ENCODE assay signal across 8 mouse cellular contexts in the genomic region with DNA sequence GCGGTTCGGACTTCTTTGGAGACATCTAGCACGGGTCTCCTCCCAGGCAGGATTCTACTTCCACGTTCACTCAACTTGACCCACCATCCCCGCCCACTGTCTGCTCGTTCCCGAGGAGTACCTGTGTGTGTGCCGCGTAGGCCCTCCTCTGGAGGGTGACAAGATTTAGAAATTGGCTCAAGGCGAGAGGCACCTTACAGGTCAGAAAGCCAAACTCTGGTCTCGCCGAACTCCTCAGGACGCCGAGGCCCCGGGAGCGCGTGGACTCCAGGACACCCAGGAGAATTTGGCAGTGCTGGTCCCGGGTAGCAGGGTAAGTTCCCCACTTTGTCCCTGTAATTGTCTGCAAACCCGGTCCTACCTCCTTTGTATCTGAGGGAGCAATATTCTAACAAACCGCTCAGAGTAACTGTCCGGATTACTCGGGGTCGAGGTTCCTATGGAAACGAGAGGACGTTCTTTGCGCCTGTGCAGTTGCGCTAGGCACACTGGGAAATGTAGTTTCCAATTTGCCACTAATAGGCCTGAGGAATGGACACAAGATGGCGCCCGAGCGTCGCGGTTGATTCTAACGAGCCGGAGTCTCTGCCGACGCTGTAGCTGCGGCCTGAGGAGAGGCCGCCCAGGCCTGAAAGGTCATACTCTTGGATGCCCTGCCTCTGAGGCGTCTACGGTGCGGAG. TPM values are rescaled to one million over a fixed set of nuclear protein-coding genes. Genes with fewer than 3 reads are reported as not detected.
DNase-seq lines count a peak whose midpoint lies in the region; ATAC-seq lines count a peak whose summit lies in the region.

No protein-coding gene starts in this region.

- H3K4me3 ChIP-seq in intestine, embryonic 14.5 days (ENCODE audit: low read depth, low read length), result peak overlapping the region; percentile 53

- intact Hi-C loops in left cerebral cortex, postnatal 14 days (cut with DNase I), result no loop called here

- DNase-seq in adrenal gland, adult (ENCODE audit: inconsistent age in 2 of 2, low spot score in 1 of 2), result peak; percentile 92 to 98
- DNase-seq in embryo, embryonic 10.5 days (ENCODE audit: low spot score), result peak; percentile 100
- DNase-seq in gastrocnemius, postnatal 25 days, result peak; percentile 84
- peak; percentile 93 for DNase-seq in intestine, embryonic 14.5 days (ENCODE audit: low spot score)
- DNase-seq in left cerebral cortex, postnatal 14 days (ENCODE audit: low spot score in 2 of 2), result peak; percentile 96
- DNase-seq in mesoderm, embryonic 11.5 days (ENCODE audit: low read depth, low spot score), result peak; percentile 96
- peak; percentile 86 to 90 for DNase-seq in right cerebral cortex, postnatal 36 days (ENCODE audit: low spot score in 2 of 2)
- peak; percentile 91 for DNase-seq in yolk sac, embryonic 10.5 days (ENCODE audit: low spot score)

- H3K27ac ChIP-seq in intestine, embryonic 14.5 days (ENCODE audit: low read depth), result no peak overlapping the region

- WGBS in intestine, embryonic 14.5 days, result under 1% methylated on average over 41 of the region's 41 CpGs

- H3K9ac ChIP-seq in intestine, embryonic 14.5 days (ENCODE audit: low read length), result peak overlapping the region; percentile 51

- no peaks in the 10 kb centered on the region for H3K36me3 ChIP-seq in intestine, embryonic 14.5 days (ENCODE audit: control insufficient read depth, insufficient read depth, low read length)

- peaks cover 7% of the 10 kb centered on the region; the same call in 1 of the 2 replicates for H3K4me1 ChIP-seq in intestine, embryonic 14.5 days (replicated peaks; ENCODE audit: control insufficient read depth, insufficient read depth, low read length)

- H3K27me3 ChIP-seq in intestine, embryonic 14.5 days (replicated peaks; ENCODE audit: control insufficient read depth, insufficient read depth, low read length), result no peaks in the 10 kb centered on the region

- ATAC-seq in intestine, embryonic 14.5 days (replicated peaks; ENCODE audit: low FRiP score, low TSS enrichment, low read depth), result peak; percentile 81

- H3K9me3 ChIP-seq in intestine, embryonic 14.5 days (ENCODE audit: control insufficient read depth, low read length), result peaks cover 4% of the 10 kb centered on the region; the same call in 1 of the 2 replicates

- peak overlapping the region; percentile 96 for H3K4me2 ChIP-seq in intestine, embryonic 14.5 days (ENCODE audit: low read length)

RNA-seq across cellular contexts. Expression of a gene that starts 11.6 kb away (rescaled TPM):
- 1 to 10 TPM; 3.4 to 3.9 TPM for total RNA-seq in gastrocnemius, postnatal 25 days (2021)
- 21.7 and 25.4 TPM in 2 replicates for polyA plus RNA-seq in intestine, embryonic 14.5 days (2014; fragmentation: Nextera tagmentation; extraction: Ambion mirVana)
- 10 to 100 TPM; 44.5 to 52.4 TPM for total RNA-seq in left cerebral cortex, postnatal 14 days (2021)

RNA-seq across cellular contexts. Expression of a gene that starts 25.6 kb away (rescaled TPM):
- total RNA-seq in gastrocnemius, postnatal 25 days (2021), result under 1 TPM; 0.33 to 0.64 TPM
- 6.4 and 7.8 TPM in 2 replicates for polyA plus RNA-seq in intestine, embryonic 14.5 days (2014; fragmentation: Nextera tagmentation; extraction: Ambion mirVana)
- 10 to 100 TPM; 84.5 to 84.9 TPM for total RNA-seq in left cerebral cortex, postnatal 14 days (2021)

RNA-seq across cellular contexts. Expression of a gene that starts 25.7 kb away (rescaled TPM):
- 10 to 100 TPM; 13.0 to 21.1 TPM for total RNA-seq in gastrocnemius, postnatal 25 days (2021)
- 30.8 and 30.9 TPM in 2 replicates for polyA plus RNA-seq in intestine, embryonic 14.5 days (2014; fragmentation: Nextera tagmentation; extraction: Ambion mirVana)
- 10 to 100 TPM; 16.2 to 16.9 TPM for total RNA-seq in left cerebral cortex, postnatal 14 days (2021)

RNA-seq across cellular contexts. Expression of a gene that starts 43.2 kb away (rescaled TPM):
- total RNA-seq in gastrocnemius, postnatal 25 days (2021), result not detected
- not detected in 2 replicates for polyA plus RNA-seq in intestine, embryonic 14.5 days (2014; fragmentation: Nextera tagmentation; extraction: Ambion mirVana)
- not detected for total RNA-seq in left cerebral cortex, postnatal 14 days (2021)

RNA-seq across cellular contexts. Expression of a gene that starts 43.3 kb away (rescaled TPM):
- total RNA-seq in gastrocnemius, postnatal 25 days (2021), result under 1 TPM; 0.28 to 0.59 TPM
- polyA plus RNA-seq in intestine, embryonic 14.5 days (2014; fragmentation: Nextera tagmentation; extraction: Ambion mirVana), result 6.9 and 7.5 TPM in 2 replicates
- total RNA-seq in left cerebral cortex, postnatal 14 days (2021), result 1 to 10 TPM; 1.3 to 1.5 TPM

Comparison
In these comparisons a context has a peak if more than half of its experiments do, and no peak if none do; other contexts are left out.
1. RNA of a gene that starts 11.6 kb away (total RNA-seq): 44.5 to 52.4 TPM in left cerebral cortex, postnatal 14 days; 3.4 to 3.9 TPM in gastrocnemius, postnatal 25 days; every median in the first group is over 4 times any median in the second.
2. RNA of a gene that starts 25.6 kb away (total RNA-seq): 84.5 to 84.9 TPM in left cerebral cortex, postnatal 14 days; 0.33 to 0.64 TPM in gastrocnemius, postnatal 25 days; every median in the first group is over 10 times any median in the second.
3. Peak in every context shown above with its lines, with median percentiles within 50 percentile points of each other: DNase-seq.